Mouse (Mus musculus) bone marrow macrophage, adult 2 months (primary cell): ENCODE results near the gene Zfr2.

Experiments
- CTCF ChIP-seq: IDR thresholded peaks from 2 replicates; pipeline ENCODE4 v1.5.1; 2012; ENCODE audit warnings: low read depth, mild to moderate bottlenecking, low read length, moderate library complexity
- POLR2A ChIP-seq: IDR thresholded peaks from 2 replicates; pipeline ENCODE4 v1.6.1; 2012; ENCODE audit warnings: mild to moderate bottlenecking, low read depth, low read length, borderline replicate concordance

GRCm38 (mm10) chr10:81290698-81291460 is 57.9 kb downstream of the Zfr2 start:
- TF ChIP-seq CTCF (no peak), POLR2A (no peak)
